9 mouse cellular contexts compared by ENCODE assay signal in genomic region chr10:122553124-122553822, GRCm38 (mm10).
DNase-seq lines count a peak whose midpoint lies in the region; ATAC-seq and TF ChIP-seq lines count a peak whose summit lies in the region.
"Had no signal": no experiment of that assay in that cellular context is flagged by ENCODE, and none has a peak within 500 bp of the region (broad histone marks: within the 10 kb centered on the region; RNA-seq: fewer than 3 reads in every experiment).

No protein-coding gene starts in this region.

- no peak overlapping the region for H3K4me3 ChIP-seq in heart, embryonic 12.5 days
- no peak overlapping the region for H3K4me3 ChIP-seq in kidney, postnatal 0 days (replicated peaks; ENCODE audit: low read depth, low read length)
- no peak overlapping the region for H3K4me3 ChIP-seq in lung, postnatal 0 days (ENCODE audit: low read depth, low read length)
- H3K4me3 ChIP-seq: megakaryocyte, embryonic 14.5 days had no signal

- ATAC-seq in heart, embryonic 12.5 days (ENCODE audit: insufficient number of reproducible peaks, low FRiP score) = peak; percentile 39; the same call in 1 of the 2 replicates
- ATAC-seq in kidney, postnatal 0 days (replicated peaks; ENCODE audit: low FRiP score, low read depth) = no peak; the same call in 1 of the 2 replicates
- ATAC-seq in lung, postnatal 0 days = peak; percentile 53

- no peak for TF ChIP-seq EP300 in lung, postnatal 0 days (IDR thresholded peaks at IDR 0.05)

- H3K27me3 ChIP-seq in heart, embryonic 12.5 days (replicated peaks) = no peaks in the 10 kb centered on the region
- no peaks in the 10 kb centered on the region for H3K27me3 ChIP-seq in kidney, postnatal 0 days (ENCODE audit: insufficient read depth, low read length)
- no peaks in the 10 kb centered on the region for H3K27me3 ChIP-seq in lung, postnatal 0 days (replicated peaks; ENCODE audit: insufficient read depth, low read length)
- H3K27me3 ChIP-seq: megakaryocyte, embryonic 14.5 days had no signal

- no peak overlapping the region for H3K27ac ChIP-seq in heart, embryonic 12.5 days (ENCODE audit: poor library complexity, severe bottlenecking)
- no peak overlapping the region for H3K27ac ChIP-seq in kidney, postnatal 0 days
- H3K27ac ChIP-seq in lung, postnatal 0 days (ENCODE audit: low read length) = no peak overlapping the region

- peak; percentile 30 to 41 for DNase-seq in B cell, adult 2 months
- peak; percentile 83 for DNase-seq in MN1 (ENCODE audit: low spot score)
- DNase-seq in cerebellum, postnatal 14 days = peak; percentile 72 to 79
- peak; percentile 90 for DNase-seq in kidney, postnatal 0 days (ENCODE audit: low spot score)
- DNase-seq in lung, postnatal 0 days (ENCODE audit: low spot score) = peak; percentile 82
- DNase-seq in retina, embryonic 14.5 days (ENCODE audit: low spot score) = peak; percentile 90
- no peak for DNase-seq in ovary, postnatal 36 days (ENCODE audit: low spot score)

- no peak overlapping the region for H3K9ac ChIP-seq in heart, embryonic 12.5 days
- H3K9ac ChIP-seq in kidney, postnatal 0 days (ENCODE audit: low read depth, low read length) = no peak overlapping the region
- H3K9ac ChIP-seq in lung, postnatal 0 days (replicated peaks; ENCODE audit: low read depth) = no peak overlapping the region

- H3K36me3 ChIP-seq in heart, embryonic 12.5 days = no peaks in the 10 kb centered on the region
- no peaks in the 10 kb centered on the region for H3K36me3 ChIP-seq in kidney, postnatal 0 days (ENCODE audit: insufficient read depth, low read length)
- H3K36me3 ChIP-seq in lung, postnatal 0 days (ENCODE audit: insufficient read depth, low read length) = no peaks in the 10 kb centered on the region

- WGBS in heart, embryonic 12.5 days = 48% methylated on average over 2 of the region's 2 CpGs
- WGBS in kidney, postnatal 0 days = 36% methylated on average over 2 of the region's 2 CpGs
- 36% methylated on average over 2 of the region's 2 CpGs for WGBS in lung, postnatal 0 days

- H3K9me3 ChIP-seq in heart, embryonic 12.5 days (replicated peaks) = no peaks in the 10 kb centered on the region
- no peaks in the 10 kb centered on the region for H3K9me3 ChIP-seq in kidney, postnatal 0 days (replicated peaks; ENCODE audit: low read length)
- no peaks in the 10 kb centered on the region for H3K9me3 ChIP-seq in lung, postnatal 0 days (ENCODE audit: low read length)
- H3K9me3 ChIP-seq: megakaryocyte, embryonic 14.5 days had no signal

- TF ChIP-seq CTCF in kidney, postnatal 0 days (IDR thresholded peaks at IDR 0.05; ENCODE audit: low read depth) = peak; percentile 92
- peak; percentile 90 for TF ChIP-seq CTCF in lung, postnatal 0 days (IDR thresholded peaks at IDR 0.05)

- no peak overlapping the region for H3K4me2 ChIP-seq in heart, embryonic 12.5 days
- no peak overlapping the region for H3K4me2 ChIP-seq in kidney, postnatal 0 days (ENCODE audit: low read length)
- H3K4me2 ChIP-seq in lung, postnatal 0 days (replicated peaks; ENCODE audit: low read depth, low read length) = no peak overlapping the region

- H3K4me1 ChIP-seq in heart, embryonic 12.5 days (replicated peaks) = peaks cover 4% of the 10 kb centered on the region; the same call in 1 of the 2 replicates
- no peaks in the 10 kb centered on the region for H3K4me1 ChIP-seq in kidney, postnatal 0 days (replicated peaks; ENCODE audit: insufficient read depth, low read length)
- no peaks in the 10 kb centered on the region for H3K4me1 ChIP-seq in lung, postnatal 0 days (ENCODE audit: insufficient read depth, low read depth, low read length)
- H3K4me1 ChIP-seq: megakaryocyte, embryonic 14.5 days had no signal
